Mouse (Mus musculus): ENCODE measurements around the gene Zfp810. TPM values are rescaled to one million over a fixed set of nuclear protein-coding genes. Genes with fewer than 3 reads are reported as not detected.
A peak's percentile ranks its signal among the peaks of the same experiment; 100 is the strongest.

Gene Zfp810
- polyA plus RNA-seq, 1 experiment = 36.4 TPM

GRCm38 (mm10) chr9:22259184-22260091 lies 48.0 kb downstream of the Zfp810 start, which contains the start of gene Zfp599:
Gene Zfp599, minus strand, starts transcription at chr9:22259895.
- peak; percentile 93 for DNase-seq (ENCODE audit: low read depth)
- no peak; the same call in 1 of the 2 replicates for TF ChIP-seq POLR2A (IDR thresholded peaks at IDR 0.05; ENCODE audit: borderline replicate concordance, extremely low read depth, insufficient read depth, insufficient read length, poor library complexity, severe bottlenecking)
- no peak for TF ChIP-seq CTCF (IDR thresholded peaks at IDR 0.05; ENCODE audit: borderline replicate concordance, extremely low read depth, insufficient read depth, insufficient read length)

GRCm38 (mm10) chr9:22258784-22259183 lies 48.7 kb downstream of the Zfp810 start:
- no peak for TF ChIP-seq POLR2A (IDR thresholded peaks at IDR 0.05; ENCODE audit: borderline replicate concordance, extremely low read depth, insufficient read depth, insufficient read length, poor library complexity, severe bottlenecking)
- no peak for TF ChIP-seq CTCF (IDR thresholded peaks at IDR 0.05; ENCODE audit: borderline replicate concordance, extremely low read depth, insufficient read depth, insufficient read length)

DNA sequence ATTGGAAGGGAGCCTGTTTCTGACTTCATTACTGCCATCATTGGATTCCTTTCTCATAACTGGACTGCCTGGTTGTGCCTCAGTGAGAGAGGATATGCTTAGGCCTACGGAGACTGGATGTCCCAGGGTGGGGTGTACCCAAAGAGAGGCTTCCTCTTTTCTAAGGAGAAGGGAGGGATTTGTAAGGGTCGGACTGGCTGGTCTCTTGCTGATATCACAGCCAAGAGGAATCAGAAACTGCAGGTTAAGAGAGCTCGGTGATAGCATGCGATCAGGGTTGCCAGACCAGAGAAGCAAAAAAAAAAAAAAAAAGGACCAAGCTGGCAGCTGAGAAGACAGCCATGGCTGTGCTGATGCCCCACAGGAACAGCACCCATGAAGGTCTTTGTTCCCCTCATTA lies 50.9 kb downstream of the Zfp810 start:
- TF ChIP-seq CTCF (IDR thresholded peaks at IDR 0.05; ENCODE audit: borderline replicate concordance, extremely low read depth, insufficient read depth, insufficient read length) (no peak), POLR2A (IDR thresholded peaks at IDR 0.05; ENCODE audit: borderline replicate concordance, extremely low read depth, insufficient read depth, insufficient read length, poor library complexity, severe bottlenecking) (no peak)
- no peak for DNase-seq (ENCODE audit: low read depth)

More at GRCm38 (mm10) chr9:22258784-22259183, 48.7 kb downstream of the Zfp810 start:
- DNase-seq (ENCODE audit: low read depth) = no peak

GRCm38 (mm10) chr9:22244242-22244641 lies 63.2 kb downstream of the Zfp810 start:
- DNase-seq (ENCODE audit: low read depth) = no peak
- no peak for TF ChIP-seq POLR2A (IDR thresholded peaks at IDR 0.05; ENCODE audit: borderline replicate concordance, extremely low read depth, insufficient read depth, insufficient read length, poor library complexity, severe bottlenecking)
- TF ChIP-seq CTCF (IDR thresholded peaks at IDR 0.05; ENCODE audit: borderline replicate concordance, extremely low read depth, insufficient read depth, insufficient read length) = no peak

DNA sequence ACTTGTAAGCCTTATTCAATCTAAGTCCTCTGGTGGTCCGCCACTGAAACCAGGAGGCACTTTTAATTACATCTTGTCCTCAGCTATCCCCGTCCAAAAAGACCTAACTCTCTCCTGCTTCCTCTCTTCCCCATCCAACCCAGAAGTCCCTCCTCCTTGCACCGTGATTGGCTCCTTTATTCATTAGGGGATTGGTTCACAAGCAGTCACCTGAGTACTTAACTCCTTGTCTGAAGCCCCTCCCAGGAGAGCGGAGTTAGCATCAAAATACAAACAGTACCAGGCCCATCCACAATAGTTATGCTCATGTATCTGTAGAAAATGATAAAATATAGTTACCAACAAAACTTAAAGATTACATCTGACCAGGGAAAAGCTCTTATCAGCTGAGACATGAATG lies 67.4 kb downstream of the Zfp810 start:
- DNase-seq (ENCODE audit: low read depth) = no peak
- TF ChIP-seq CTCF (IDR thresholded peaks at IDR 0.05; ENCODE audit: borderline replicate concordance, extremely low read depth, insufficient read depth, insufficient read length) = no peak

- peak; percentile 13 for DNase-seq (ENCODE audit: low read depth)
- TF ChIP-seq POLR2A (IDR thresholded peaks at IDR 0.05; ENCODE audit: borderline replicate concordance, extremely low read depth, insufficient read depth, insufficient read length, poor library complexity, severe bottlenecking) = no peak
- no peak for TF ChIP-seq CTCF (IDR thresholded peaks at IDR 0.05; ENCODE audit: borderline replicate concordance, extremely low read depth, insufficient read depth, insufficient read length)
These were observed 76.9 kb downstream of the Zfp810 start for GRCm38 (mm10) chr9:22230556-22230955.

DNA sequence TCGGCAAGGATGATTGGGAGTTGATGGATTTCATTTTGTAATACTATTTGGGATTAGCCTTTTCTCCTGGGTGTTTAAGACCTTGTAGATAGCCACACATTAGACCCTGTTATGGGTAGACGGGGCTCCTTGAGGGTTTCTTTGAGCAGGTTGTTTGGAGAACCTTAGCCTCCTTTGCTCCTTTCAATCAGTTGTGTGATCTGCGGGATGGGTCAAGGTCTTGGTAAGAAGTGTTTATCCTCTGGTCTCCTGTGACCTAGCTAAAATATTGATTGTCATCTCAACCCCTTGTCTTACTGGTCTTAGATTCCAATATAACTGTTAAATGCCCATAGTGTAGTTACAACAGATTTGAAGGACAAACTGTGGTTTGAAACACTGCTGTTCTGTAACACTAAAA lies 77.4 kb downstream of the Zfp810 start:
- DNase-seq (ENCODE audit: low read depth) = no peak
- TF ChIP-seq CTCF (IDR thresholded peaks at IDR 0.05; ENCODE audit: borderline replicate concordance, extremely low read depth, insufficient read depth, insufficient read length) (no peak), POLR2A (IDR thresholded peaks at IDR 0.05; ENCODE audit: borderline replicate concordance, extremely low read depth, insufficient read depth, insufficient read length, poor library complexity, severe bottlenecking) (no peak)

DNA sequence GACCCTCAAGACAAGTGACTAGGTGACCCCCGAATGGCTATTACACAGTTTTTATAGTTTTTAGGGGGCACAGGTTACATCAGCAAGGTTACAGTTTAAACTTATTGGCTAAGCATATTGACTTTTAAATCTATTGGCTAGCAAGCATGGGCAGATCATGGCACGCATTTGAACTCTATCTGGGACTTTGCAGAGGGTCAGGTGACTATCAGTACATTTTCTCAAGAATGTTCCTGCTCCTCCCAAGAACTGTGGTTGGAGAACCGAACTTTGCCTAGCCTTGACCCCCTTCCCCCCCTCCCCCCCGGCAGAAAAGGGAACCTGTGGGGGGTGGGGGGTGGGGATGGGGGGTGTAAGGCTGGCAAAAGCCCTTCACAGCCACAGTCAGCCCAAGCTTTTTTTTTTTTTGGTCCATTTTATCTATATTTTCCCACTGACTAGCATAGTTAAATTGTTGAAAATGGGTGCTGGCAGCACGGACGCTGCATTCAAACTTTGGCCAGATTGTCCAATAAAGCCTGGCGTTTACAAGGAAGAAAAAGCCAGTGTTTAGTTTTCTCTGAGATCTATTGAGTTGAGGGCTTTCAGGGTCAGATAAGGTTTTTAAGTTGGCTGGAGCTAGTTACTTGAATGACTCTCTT lies 77.9 kb downstream of the Zfp810 start:
- DNase-seq (ENCODE audit: low read depth) = no peak
- TF ChIP-seq CTCF (IDR thresholded peaks at IDR 0.05; ENCODE audit: borderline replicate concordance, extremely low read depth, insufficient read depth, insufficient read length) (no peak), POLR2A (IDR thresholded peaks at IDR 0.05; ENCODE audit: borderline replicate concordance, extremely low read depth, insufficient read depth, insufficient read length, poor library complexity, severe bottlenecking) (no peak)

GRCm38 (mm10) chr9:22226846-22227245 lies 80.6 kb downstream of the Zfp810 start:
- TF ChIP-seq CTCF (IDR thresholded peaks at IDR 0.05; ENCODE audit: borderline replicate concordance, extremely low read depth, insufficient read depth, insufficient read length) = no peak
- no peak for TF ChIP-seq POLR2A (IDR thresholded peaks at IDR 0.05; ENCODE audit: borderline replicate concordance, extremely low read depth, insufficient read depth, insufficient read length, poor library complexity, severe bottlenecking)
- DNase-seq (ENCODE audit: low read depth) = peak; percentile 8

Other genes starting within 250 kb of the Zfp810 start
- not detected in 2 replicates for gene Gm49318, start 236.4 kb downstream of the Zfp810 start, polyA plus RNA-seq (2012; rRNA removed)
- gene Zfp653, start 236.3 kb downstream of the Zfp810 start, polyA plus RNA-seq (2012; rRNA removed) = 49.1 and 62.1 TPM in 2 replicates
- 51.3 and 57.7 TPM in 2 replicates for gene Ecsit, start 222.2 kb downstream of the Zfp810 start, polyA plus RNA-seq (2012; rRNA removed)
- gene Cnn1, start 208.4 kb downstream of the Zfp810 start, polyA plus RNA-seq (2012; rRNA removed) = 0.35 and 0.55 TPM in 2 replicates
- 138 and 193 TPM in 2 replicates for gene Elof1, start 190.5 kb downstream of the Zfp810 start, polyA plus RNA-seq (2012; rRNA removed)
- 1.2 and 1.4 TPM in 2 replicates for gene Acp5, start 171.9 kb downstream of the Zfp810 start, polyA plus RNA-seq (2012; rRNA removed)
- gene Pigyl, start 150.8 kb downstream of the Zfp810 start, polyA plus RNA-seq (2012; rRNA removed) = 62.4 and 82.8 TPM in 2 replicates
- gene Zfp872, start 119.6 kb downstream of the Zfp810 start, polyA plus RNA-seq (2012; rRNA removed) = 0.03 and 0.15 TPM in 2 replicates
- 6.2 and 8.6 TPM in 2 replicates for gene Zfp809, start 81.9 kb downstream of the Zfp810 start, polyA plus RNA-seq (2012; rRNA removed)
- 3.8 and 4.5 TPM in 2 replicates for gene Zfp599, start 47.8 kb downstream of the Zfp810 start, polyA plus RNA-seq (2012; rRNA removed)
- gene Anln, start 81.5 kb upstream of the Zfp810 start, polyA plus RNA-seq (2012; rRNA removed) = 8.0 and 9.1 TPM in 2 replicates
- gene 9530077C05Rik, start 103.9 kb upstream of the Zfp810 start, polyA plus RNA-seq (2012; rRNA removed) = 6.1 and 7.2 TPM in 2 replicates
- not detected in 2 replicates for gene Gm17545, start 146.6 kb upstream of the Zfp810 start, polyA plus RNA-seq (2012; rRNA removed)
- 63.9 and 75.0 TPM in 2 replicates for gene Rp9, start 162.1 kb upstream of the Zfp810 start, polyA plus RNA-seq (2012; rRNA removed)
- 21.4 and 21.9 TPM in 2 replicates for gene Bbs9, start 168.1 kb upstream of the Zfp810 start, polyA plus RNA-seq (2012; rRNA removed)

Data from brain, embryonic 14.5 days (tissue).